ENCODE assay signal across 10 mouse cellular contexts in genomic region chr4:141867498-141867897, GRCm38 (mm10). TPM values are rescaled to one million over a fixed set of nuclear protein-coding genes. Genes with fewer than 3 reads are reported as not detected.
DNase-seq lines count a peak whose midpoint lies in the region; ATAC-seq and TF ChIP-seq lines count a peak whose summit lies in the region.
"Had no signal": no experiment of that assay in that cellular context is flagged by ENCODE, and none has a peak within 500 bp of the region (broad histone marks: within the 10 kb centered on the region; RNA-seq: fewer than 3 reads in every experiment).

No protein-coding gene starts in this region.

- WGBS in heart, embryonic 14.5 days = 13% methylated on average over 4 of the region's 4 CpGs
- 12% methylated on average over 4 of the region's 4 CpGs for WGBS in small intestine, adult 2 months

- peaks cover 35% of the 10 kb centered on the region for H3K36me3 ChIP-seq in heart, embryonic 14.5 days (ENCODE audit: control insufficient read depth, insufficient read depth, low read length)
- peaks cover 47% of the 10 kb centered on the region for H3K36me3 ChIP-seq in small intestine, adult 2 months (ENCODE audit: control insufficient read depth, insufficient read depth, low read length)

- peak; percentile 62 for DNase-seq in cerebellum, adult 9-11 months
- no peak for DNase-seq in cerebellum, adult 11 months
- DNase-seq in urinary bladder, postnatal 14 days (ENCODE audit: low spot score) = peak; percentile 60
- no peak for DNase-seq in urinary bladder, adult 18-20 months (ENCODE audit: low spot score in 2 of 2)
- peak; percentile 81 to 82 for DNase-seq in layer of hippocampus, postnatal 10 days (ENCODE audit: low spot score in 2 of 2)
- DNase-seq in thymus, postnatal 4 days = no peak

- peak overlapping the region; percentile 54 for H3K4me2 ChIP-seq in heart, embryonic 14.5 days (ENCODE audit: low read length)

- ATAC-seq in heart, embryonic 14.5 days (ENCODE audit: insufficient number of reproducible peaks, insufficient read depth, low FRiP score, low read depth) = peak; percentile 23

- H3K9me3 ChIP-seq in heart, embryonic 14.5 days (ENCODE audit: control insufficient read depth, low read length) = no peaks in the 10 kb centered on the region

- H3K4me1 ChIP-seq in heart, embryonic 14.5 days (ENCODE audit: control insufficient read depth in 2 of 2, insufficient read depth in 2 of 2, low read length in 2 of 2) = peaks cover 65 to 78% of the 10 kb centered on the region in 2 experiments
- peaks cover 80% of the 10 kb centered on the region for H3K4me1 ChIP-seq in small intestine, adult 2 months (ENCODE audit: control insufficient read depth, insufficient read depth, insufficient read length, low read length)

- H3K27ac ChIP-seq in heart, embryonic 14.5 days (replicated peaks in 1 of 2; ENCODE audit: control insufficient read depth in 1 of 2, insufficient read depth in 1 of 2, low read depth in 2 of 2, low read length in 2 of 2) = peak overlapping the region; percentile 91 to 92
- H3K27ac ChIP-seq in small intestine, adult 2 months (ENCODE audit: insufficient read depth, low read depth, low read length) = peak overlapping the region; percentile 45

- no peak overlapping the region for H3K4me3 ChIP-seq in heart, embryonic 14.5 days (ENCODE audit: control insufficient read depth in 1 of 2, insufficient read depth in 1 of 2, low read depth in 1 of 2, low read length in 2 of 2)
- H3K4me3 ChIP-seq in small intestine, adult 2 months (ENCODE audit: low read depth, low read length) = no peak overlapping the region

- TF ChIP-seq CTCF in small intestine, adult 2 months (IDR thresholded peaks at IDR 0.05; ENCODE audit: extremely low read depth, insufficient read length, insufficient replicate concordance, low read depth, low read length) = no peak

- no peaks in the 10 kb centered on the region for H3K27me3 ChIP-seq in heart, embryonic 14.5 days (ENCODE audit: control insufficient read depth, insufficient read depth, low read length)
- no peaks in the 10 kb centered on the region for H3K27me3 ChIP-seq in small intestine, adult 2 months (ENCODE audit: control insufficient read depth, insufficient read depth, low read length)
- H3K27me3 ChIP-seq: CH12.LX had no signal

- H3K9ac ChIP-seq in heart, embryonic 14.5 days (ENCODE audit: low read length) = peak overlapping the region; percentile 38

- no peak for TF ChIP-seq POLR2A in small intestine, adult 2 months (IDR thresholded peaks at IDR 0.05; ENCODE audit: low read depth, low read length)

RNA-seq across cellular contexts. Expression of gene Efhd2, which starts 7.2 kb away (rescaled TPM):
- 33.2 and 43.6 TPM in 2 replicates for polyA plus RNA-seq in heart, embryonic 14.5 days (2014; fragmentation: Nextera tagmentation; extraction: Ambion mirVana)
- 10 to 100 TPM; 43.8 to 46.9 TPM for total RNA-seq in layer of hippocampus, postnatal 10 days (2021)
- 188 and 423 TPM in 2 replicates for polyA plus RNA-seq in small intestine, adult 2 months (2012; rRNA removed)

RNA-seq across cellular contexts. Expression of gene Ctrc, which starts 21.3 kb away (rescaled TPM):
- polyA plus RNA-seq in heart, embryonic 14.5 days (2014; fragmentation: Nextera tagmentation; extraction: Ambion mirVana) = not detected in 2 replicates
- total RNA-seq in layer of hippocampus, postnatal 10 days (2021) = not detected
- polyA plus RNA-seq in small intestine, adult 2 months (2012; rRNA removed) = 13.9 and 8,604 TPM in 2 replicates
- total RNA-seq: CH12.LX had no signal
- polyA plus RNA-seq: liver, embryonic 16.5 days had no signal

RNA-seq across cellular contexts. Expression of gene Cela2a, which starts 41.5 kb away (rescaled TPM):
- polyA plus RNA-seq in heart, embryonic 14.5 days (2014; fragmentation: Nextera tagmentation; extraction: Ambion mirVana) = not detected in 2 replicates
- total RNA-seq in layer of hippocampus, postnatal 10 days (2021) = not detected
- polyA plus RNA-seq in small intestine, adult 2 months (2012; rRNA removed) = 124 and 65,009 TPM in 2 replicates

Comparison
In these comparisons a context has a peak if more than half of its experiments do, and no peak if none do; other contexts are left out.
1. DNase-seq: peak in cerebellum, adult 9-11 months (single experiment), urinary bladder, postnatal 14 days (single experiment) and layer of hippocampus, postnatal 10 days (2 of 2); none in cerebellum, adult 11 months (single experiment), urinary bladder, adult 18-20 months (0 of 2) and thymus, postnatal 4 days (single experiment).
2. RNA of gene Ctrc, which starts 21.3 kb away (polyA plus RNA-seq): 13.9 to 8,604 TPM in small intestine, adult 2 months; not detected in heart, embryonic 14.5 days; every median in the first group is over 10 times any median in the second.
3. RNA of gene Cela2a, which starts 41.5 kb away (polyA plus RNA-seq): 124 to 65,009 TPM in small intestine, adult 2 months; not detected in heart, embryonic 14.5 days; every median in the first group is over 100 times any median in the second.